Mouse (Mus musculus) hindbrain, embryonic 11.5 days (tissue): Measurements from ENCODE around the gene Colgalt1. TPM values are rescaled to one million over a fixed set of nuclear protein-coding genes. Genes with fewer than 3 reads are reported as not detected.

Experiments
- ATAC-seq: fragments of 200-750 bp; cut with Nextera tagmentation; 2 replicates; pipeline ENCODE4 v1.8.0; 2017; ENCODE audit warnings: mild to moderate bottlenecking, moderate TSS enrichment, moderate library complexity; ENCODE audit not compliant: low FRiP score
- DNase-seq: peaks from one replicate; pipeline ENCODE4 v3.0.0-alpha.2; 2015; ENCODE audit warnings: low spot score
- H3K27ac ChIP-seq: fragments of 300-500 bp; sonication (generic); 2 replicates; pipeline ENCODE4 v1.5.1; 2014; ENCODE audit warnings: mild to moderate bottlenecking, low read depth, low read length
- H3K27me3 ChIP-seq: fragments of 300-500 bp; sonication (generic); 2 replicates; pipeline ENCODE4 v1.6.1; 2014; ENCODE audit warnings: mild to moderate bottlenecking, low read length, moderate library complexity, mixed read lengths; ENCODE audit not compliant: control insufficient read depth, insufficient read depth
- H3K36me3 ChIP-seq: fragments of 300-500 bp; sonication (generic); 2 replicates; pipeline ENCODE4 v1.6.1; 2014; ENCODE audit warnings: mild to moderate bottlenecking, low read length, moderate library complexity, mixed read lengths; ENCODE audit not compliant: control insufficient read depth, insufficient read depth
- H3K4me1 ChIP-seq: fragments of 300-500 bp; sonication (generic); replicated peaks from 2 replicates; pipeline ENCODE4 v1.6.1; 2014; ENCODE audit warnings: low read length, mixed read lengths; ENCODE audit not compliant: control insufficient read depth, insufficient read depth
- H3K4me2 ChIP-seq: fragments of 300-500 bp; sonication (generic); replicated peaks from 2 replicates; pipeline ENCODE4 v1.6.1; 2014; ENCODE audit warnings: mild to moderate bottlenecking, low read depth, low read length
- H3K4me3 ChIP-seq: fragments of 300-500 bp; sonication (generic); 2 replicates; pipeline ENCODE4 v1.5.1; 2014; ENCODE audit warnings: low read depth, low read length
- H3K9ac ChIP-seq: fragments of 300-500 bp; sonication (generic); 2 replicates; pipeline ENCODE4 v1.6.1; 2014; ENCODE audit warnings: low read depth, low read length
- H3K9me3 ChIP-seq: fragments of 300-500 bp; sonication (generic); 2 replicates; pipeline ENCODE4 v1.6.1; 2016; ENCODE audit warnings: low read length; ENCODE audit not compliant: control insufficient read depth
- WGBS: fragments of 180-500 bp; shearing (Covaris S2); extraction: QIAGEN DNeasy Blood & Tissue Kit; methylation state at CpG from one replicate; pipeline ENCODE4 v1.1.7; 2014; 5-methylcytosine and 5-hydroxymethylcytosine counted together
- polyA plus RNA-seq: library from polyadenylated mRNA; unstranded; fragments of >200 nt; fragmentation: Nextera tagmentation; extraction: Ambion mirVana; gene quantifications from 2 replicates; pipeline ENCODE4 v1.2.1, GENCODE M21; 2014

Gene Colgalt1
- polyA plus RNA-seq, 1 experiment from 2014 or later: 41.3 TPM

- Histone ChIP-seq H3K27me3 (no peaks in the 10 kb centered on the region), H3K36me3 (no peaks in the 10 kb centered on the region), H3K9ac (no peak overlapping the region), H3K9me3 (no peaks in the 10 kb centered on the region), H3K4me1 (peaks cover 13% of the 10 kb centered on the region), H3K4me2 (no peak overlapping the region), H3K4me3 (no peak overlapping the region), H3K27ac (no peak overlapping the region)
- DNase-seq (no peak), ATAC-seq (no peak)
- 93% methylated on average over 4 of the region's 4 CpGs for WGBS
These were observed 16.5 kb upstream of the Colgalt1 start for GRCm38 (mm10) chr8:71594324-71594722.

- no peaks in the 10 kb centered on the region for H3K36me3 ChIP-seq
- no peak overlapping the region for H3K4me2 ChIP-seq
- peaks cover 7% of the 10 kb centered on the region for H3K27me3 ChIP-seq
- H3K9ac ChIP-seq: no peak overlapping the region
- DNase-seq (peak; percentile 90), ATAC-seq (peak; percentile 15; the same call in 1 of the 2 replicates)
- no peak overlapping the region for H3K27ac ChIP-seq
- WGBS: 5% methylated on average over 27 of the region's 27 CpGs
- no peak overlapping the region for H3K4me3 ChIP-seq
- peaks cover 13% of the 10 kb centered on the region for H3K4me1 ChIP-seq
- no peaks in the 10 kb centered on the region for H3K9me3 ChIP-seq
These were observed 14.9 kb upstream of the Colgalt1 start for GRCm38 (mm10) chr8:71595862-71596261.

- no peak overlapping the region for H3K4me3 ChIP-seq
- H3K9me3 ChIP-seq: no peaks in the 10 kb centered on the region
- no peak overlapping the region for H3K9ac ChIP-seq
- no peak overlapping the region for H3K27ac ChIP-seq
- H3K36me3 ChIP-seq: no peaks in the 10 kb centered on the region
- peaks cover 9% of the 10 kb centered on the region for H3K4me1 ChIP-seq
- WGBS: 57% methylated on average over 6 of the region's 6 CpGs
- H3K4me2 ChIP-seq: no peak overlapping the region
- DNase-seq: no peak
- no peak for ATAC-seq
- peaks cover 9% of the 10 kb centered on the region for H3K27me3 ChIP-seq
These were observed 14.4 kb upstream of the Colgalt1 start for GRCm38 (mm10) chr8:71596384-71596783.

GRCm38 (mm10) chr8:71596798-71597197 is 14.0 kb upstream of the Colgalt1 start:
- H3K27ac ChIP-seq: no peak overlapping the region
- H3K27me3 ChIP-seq: peaks cover 12% of the 10 kb centered on the region
- no peaks in the 10 kb centered on the region for H3K36me3 ChIP-seq
- no peak overlapping the region for H3K4me2 ChIP-seq
- peaks cover 9% of the 10 kb centered on the region for H3K4me1 ChIP-seq
- H3K9ac ChIP-seq: no peak overlapping the region
- no peaks in the 10 kb centered on the region for H3K9me3 ChIP-seq
- no peak overlapping the region for H3K4me3 ChIP-seq
- DNase-seq (no peak), ATAC-seq (no peak)
- WGBS: 84% methylated on average over 4 of the region's 4 CpGs

GRCm38 (mm10) chr8:71597451-71597850 is 13.3 kb upstream of the Colgalt1 start, which contains the start of gene Fam129c:
TSS of gene Fam129c (plus strand) at chr8:71597648.
- Histone ChIP-seq H3K4me2 (no peak within 1 kb of the TSS), H3K9me3 (no peaks in the 10 kb centered on the region), H3K4me3 (no peak within 1 kb of the TSS), H3K27ac (no peak within 1 kb of the TSS), H3K9ac (no peak within 1 kb of the TSS), H3K27me3 (peaks cover 19% of the 10 kb centered on the region), H3K4me1 (peaks cover 9% of the 10 kb centered on the region), H3K36me3 (no peaks in the 10 kb centered on the region)
- ATAC-seq: no peak
- WGBS: 84% methylated on average over 3 of the region's 3 CpGs
- no peak for DNase-seq

DNA sequence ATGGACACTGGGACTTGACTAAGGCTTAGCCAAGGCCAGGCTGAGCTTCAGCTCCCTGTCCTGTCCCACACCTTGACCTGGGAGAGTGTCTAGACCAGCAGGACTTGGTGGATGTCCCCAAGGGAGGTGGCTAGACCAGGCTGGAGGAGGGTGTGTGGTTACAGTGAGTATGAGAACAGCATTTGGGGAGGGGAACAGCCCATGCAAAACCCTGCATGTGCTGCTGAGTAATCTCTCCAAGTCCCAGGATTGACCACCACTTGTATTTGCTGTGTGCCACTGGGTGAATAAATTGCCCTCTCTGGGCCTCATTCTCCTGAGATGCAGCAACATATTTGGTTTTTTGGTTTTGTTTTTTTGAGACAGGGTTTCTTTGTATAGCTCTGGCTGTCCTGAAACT is 12.4 kb upstream of the Colgalt1 start:
- H3K27me3 ChIP-seq: peaks cover 28% of the 10 kb centered on the region
- H3K27ac ChIP-seq: no peak overlapping the region
- H3K4me3 ChIP-seq: no peak overlapping the region
- H3K4me1 ChIP-seq: peaks cover 5% of the 10 kb centered on the region; the same call in 1 of the 2 replicates
- no peak overlapping the region for H3K4me2 ChIP-seq
- H3K9me3 ChIP-seq: no peaks in the 10 kb centered on the region
- no peaks in the 10 kb centered on the region for H3K36me3 ChIP-seq
- no peak for ATAC-seq
- DNase-seq: no peak
- H3K9ac ChIP-seq: no peak overlapping the region

GRCm38 (mm10) chr8:71598841-71599240 is 12.0 kb upstream of the Colgalt1 start:
- H3K27me3 ChIP-seq: peaks cover 32% of the 10 kb centered on the region
- no peak for ATAC-seq
- H3K36me3 ChIP-seq: no peaks in the 10 kb centered on the region
- no peak overlapping the region for H3K9ac ChIP-seq
- H3K9me3 ChIP-seq: no peaks in the 10 kb centered on the region
- H3K27ac ChIP-seq: no peak overlapping the region
- no peak overlapping the region for H3K4me2 ChIP-seq
- peaks cover 7% of the 10 kb centered on the region; the same call in 1 of the 2 replicates for H3K4me1 ChIP-seq
- H3K4me3 ChIP-seq: no peak overlapping the region
- 93% methylated on average over 5 of the region's 5 CpGs for WGBS
- DNase-seq: no peak

GRCm38 (mm10) chr8:71601939-71602665 is 8.7 kb upstream of the Colgalt1 start:
- DNase-seq: peak; percentile 48
- Histone ChIP-seq H3K4me2 (peak overlapping the region; percentile 47), H3K36me3 (no peaks in the 10 kb centered on the region), H3K4me1 (peaks cover 5% of the 10 kb centered on the region; the same call in 1 of the 2 replicates), H3K9me3 (no peaks in the 10 kb centered on the region), H3K4me3 (peak overlapping the region; percentile 24), H3K27me3 (peaks cover 34% of the 10 kb centered on the region), H3K9ac (peak overlapping the region; percentile 40), H3K27ac (no peak overlapping the region)
- 0 out of 2 replicates have a peak, but pooled peaks have one; percentile 9 for ATAC-seq
- WGBS: 3% methylated on average over 48 of the region's 65 CpGs
